Mouse (Mus musculus): ENCODE data around the gene Tmcc3. TPM values are rescaled to one million over a fixed set of nuclear protein-coding genes. Genes with fewer than 3 reads are reported as not detected.

The Tmcc3 gene
- polyA plus RNA-seq, 1 experiment, result not detected

GRCm38 (mm10) chr10:94611969-94612440 is 300.3 kb downstream of the Tmcc3 start:
- no peak overlapping the region for H3K27ac ChIP-seq (ENCODE audit: insufficient read depth, low read depth, low read length)
- TF ChIP-seq POLR2A (IDR thresholded peaks at IDR 0.05; ENCODE audit: insufficient read depth, low read depth, low read length) (no peak), CTCF (IDR thresholded peaks at IDR 0.05; ENCODE audit: insufficient read depth, low read depth, low read length) (no peak)

DNA sequence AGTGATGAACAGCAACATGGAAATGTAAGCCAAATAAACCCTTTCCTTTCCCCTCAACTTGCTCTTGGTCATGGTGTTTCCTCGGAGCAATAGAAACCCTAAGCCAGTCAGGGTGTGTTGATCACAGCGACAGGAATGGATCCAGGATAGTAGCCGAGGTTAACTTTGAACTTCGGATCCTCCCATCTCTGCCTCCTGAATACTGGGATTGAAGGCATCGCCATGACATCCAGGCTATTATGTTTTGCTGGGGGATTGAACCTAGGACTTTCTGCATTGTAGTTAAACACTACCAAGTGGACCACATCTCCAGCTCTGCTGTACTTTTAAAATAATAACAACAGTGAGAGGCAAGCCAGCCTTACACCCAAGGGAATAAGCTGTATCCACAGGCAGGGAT is 307.8 kb downstream of the Tmcc3 start:
- H3K4me3 ChIP-seq (ENCODE audit: insufficient read depth, low read depth, low read length), result no peak overlapping the region
- peaks cover 20% of the 10 kb centered on the region for H3K4me1 ChIP-seq (ENCODE audit: control insufficient read depth, insufficient read depth, low read length)
- no peak for TF ChIP-seq POLR2A (IDR thresholded peaks at IDR 0.05; ENCODE audit: insufficient read depth, low read depth, low read length)
- H3K27ac ChIP-seq (ENCODE audit: insufficient read depth, low read depth, low read length), result no peak overlapping the region
- 95% methylated on average over 5 of the region's 5 CpGs for WGBS

More at GRCm38 (mm10) chr10:94611969-94612440, 300.3 kb downstream of the Tmcc3 start:
- WGBS, result 78% methylated on average over 4 of the region's 4 CpGs
- no peak overlapping the region for H3K4me3 ChIP-seq (ENCODE audit: insufficient read depth, low read depth, low read length)
- H3K4me1 ChIP-seq (ENCODE audit: control insufficient read depth, insufficient read depth, low read length), result no peaks in the 10 kb centered on the region

- Histone ChIP-seq H3K27ac (ENCODE audit: insufficient read depth, low read depth, low read length) (no peak overlapping the region), H3K4me3 (ENCODE audit: insufficient read depth, low read depth, low read length) (no peak overlapping the region), H3K4me1 (ENCODE audit: control insufficient read depth, insufficient read depth, low read length) (peaks cover 20% of the 10 kb centered on the region)
- no peak for TF ChIP-seq CTCF (IDR thresholded peaks at IDR 0.05; ENCODE audit: insufficient read depth, low read depth, low read length)
- no peak for TF ChIP-seq POLR2A (IDR thresholded peaks at IDR 0.05; ENCODE audit: insufficient read depth, low read depth, low read length)
- 80% methylated on average over 6 of the region's 6 CpGs for WGBS
These were observed 308.8 kb downstream of the Tmcc3 start for GRCm38 (mm10) chr10:94620561-94620960.

DNA sequence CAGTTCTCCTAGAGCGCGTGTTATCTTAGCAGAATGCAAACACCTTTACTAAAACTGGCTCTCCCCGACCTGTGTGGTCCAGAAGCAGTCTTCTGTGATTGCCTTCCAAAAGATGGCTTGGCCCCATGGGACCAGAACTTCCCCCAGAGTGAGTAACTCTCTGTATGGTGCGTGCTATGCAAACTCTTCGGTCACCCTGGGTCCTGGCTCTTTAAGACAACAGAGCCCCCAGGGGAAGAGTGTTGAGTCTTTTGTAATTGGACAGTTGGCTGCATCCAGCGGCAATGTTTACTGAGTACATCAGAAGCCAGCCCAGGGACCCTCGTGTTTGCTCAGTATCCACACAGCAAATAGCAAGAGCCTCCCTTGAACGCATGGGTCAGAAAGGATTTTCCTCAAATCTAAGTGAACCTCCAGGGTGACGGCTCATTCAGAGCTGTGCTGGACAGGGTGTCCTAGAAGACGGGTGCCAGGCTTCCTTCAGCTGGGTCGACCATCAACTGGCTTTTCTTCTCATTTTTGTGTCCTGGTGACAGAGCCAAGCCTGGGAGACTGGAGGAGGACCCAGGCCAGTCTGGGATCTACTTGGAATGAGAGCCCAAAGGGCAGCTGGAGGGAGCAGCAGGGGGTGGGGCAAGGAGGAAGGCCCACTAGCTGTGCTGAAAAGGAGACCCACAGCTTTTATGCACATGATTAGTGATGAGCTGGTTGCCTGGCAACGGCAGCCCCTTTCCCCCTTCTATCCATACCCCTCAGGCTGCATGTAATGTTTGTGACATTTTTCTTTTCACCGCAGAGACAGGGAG is 309.9 kb downstream of the Tmcc3 start:
- Histone ChIP-seq H3K4me3 (ENCODE audit: insufficient read depth, low read depth, low read length) (no peak overlapping the region), H3K4me1 (ENCODE audit: control insufficient read depth, insufficient read depth, low read length) (peaks cover 20% of the 10 kb centered on the region), H3K27ac (ENCODE audit: insufficient read depth, low read depth, low read length) (no peak overlapping the region)
- TF ChIP-seq POLR2A (IDR thresholded peaks at IDR 0.05; ENCODE audit: insufficient read depth, low read depth, low read length), result no peak
- no peak for TF ChIP-seq CTCF (IDR thresholded peaks at IDR 0.05; ENCODE audit: insufficient read depth, low read depth, low read length)
- WGBS, result 22% methylated on average over 13 of the region's 13 CpGs

DNA sequence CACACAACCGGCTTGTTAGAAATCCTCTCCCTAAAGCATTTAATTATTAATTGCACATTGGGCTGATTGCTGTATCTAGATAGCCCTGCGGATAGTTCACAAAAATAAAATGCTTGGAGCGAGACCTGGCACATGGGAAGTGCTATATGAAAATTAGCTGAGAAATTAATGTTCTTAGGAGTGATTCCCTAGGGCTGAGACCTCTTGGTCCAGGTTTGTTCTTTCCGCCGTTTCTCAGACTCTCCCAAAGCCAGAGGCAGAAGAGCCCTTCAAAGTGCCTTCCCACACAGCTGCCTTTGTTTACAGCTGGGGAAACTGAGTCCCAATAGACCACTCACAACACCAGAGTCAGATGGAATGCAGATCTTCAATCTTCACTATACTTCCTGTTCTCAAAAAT is 310.5 kb downstream of the Tmcc3 start:
- TF ChIP-seq CTCF (IDR thresholded peaks at IDR 0.05; ENCODE audit: insufficient read depth, low read depth, low read length), result no peak
- no peak for TF ChIP-seq POLR2A (IDR thresholded peaks at IDR 0.05; ENCODE audit: insufficient read depth, low read depth, low read length)
- Histone ChIP-seq H3K27ac (ENCODE audit: insufficient read depth, low read depth, low read length) (no peak overlapping the region), H3K4me3 (ENCODE audit: insufficient read depth, low read depth, low read length) (no peak overlapping the region), H3K4me1 (ENCODE audit: control insufficient read depth, insufficient read depth, low read length) (peaks cover 20% of the 10 kb centered on the region)
- WGBS, result 32% methylated on average over 5 of the region's 5 CpGs

- no peak overlapping the region for H3K27ac ChIP-seq (ENCODE audit: insufficient read depth, low read depth, low read length)
- 56% methylated on average over 9 of the region's 9 CpGs for WGBS
- TF ChIP-seq POLR2A (IDR thresholded peaks at IDR 0.05; ENCODE audit: insufficient read depth, low read depth, low read length) (no peak), CTCF (IDR thresholded peaks at IDR 0.05; ENCODE audit: insufficient read depth, low read depth, low read length) (no peak)
- H3K4me3 ChIP-seq (ENCODE audit: insufficient read depth, low read depth, low read length), result no peak overlapping the region
- peaks cover 17% of the 10 kb centered on the region for H3K4me1 ChIP-seq (ENCODE audit: control insufficient read depth, insufficient read depth, low read length)
These were observed 311.1 kb downstream of the Tmcc3 start for GRCm38 (mm10) chr10:94622828-94623227.

DNA sequence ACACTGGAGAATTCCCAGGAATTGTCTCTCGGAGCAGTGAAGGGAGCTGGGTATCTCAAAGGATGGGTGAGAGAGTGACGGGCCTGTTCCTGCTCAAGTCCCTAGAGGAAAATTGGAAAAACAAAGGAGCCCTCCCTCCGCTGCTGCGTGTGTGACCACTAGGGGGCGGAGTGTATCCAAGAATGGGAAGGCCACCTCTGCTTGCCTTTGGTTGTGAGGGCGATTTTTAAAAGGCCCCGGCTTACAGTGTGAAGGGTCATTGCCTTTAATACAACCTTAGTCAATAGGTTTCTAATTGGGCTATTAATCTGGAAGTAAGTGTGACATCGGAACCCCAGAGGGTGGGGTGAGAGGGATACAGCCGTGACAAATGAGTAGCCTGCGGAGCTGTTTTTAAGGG is 311.9 kb downstream of the Tmcc3 start:
- Histone ChIP-seq H3K27ac (ENCODE audit: insufficient read depth, low read depth, low read length) (no peak overlapping the region), H3K4me3 (ENCODE audit: insufficient read depth, low read depth, low read length) (no peak overlapping the region), H3K4me1 (ENCODE audit: control insufficient read depth, insufficient read depth, low read length) (peaks cover 17% of the 10 kb centered on the region)
- 14% methylated on average over 10 of the region's 10 CpGs for WGBS
- TF ChIP-seq POLR2A (IDR thresholded peaks at IDR 0.05; ENCODE audit: insufficient read depth, low read depth, low read length), result no peak
- peak; percentile 92 for TF ChIP-seq CTCF (IDR thresholded peaks at IDR 0.05; ENCODE audit: insufficient read depth, low read depth, low read length)

DNA sequence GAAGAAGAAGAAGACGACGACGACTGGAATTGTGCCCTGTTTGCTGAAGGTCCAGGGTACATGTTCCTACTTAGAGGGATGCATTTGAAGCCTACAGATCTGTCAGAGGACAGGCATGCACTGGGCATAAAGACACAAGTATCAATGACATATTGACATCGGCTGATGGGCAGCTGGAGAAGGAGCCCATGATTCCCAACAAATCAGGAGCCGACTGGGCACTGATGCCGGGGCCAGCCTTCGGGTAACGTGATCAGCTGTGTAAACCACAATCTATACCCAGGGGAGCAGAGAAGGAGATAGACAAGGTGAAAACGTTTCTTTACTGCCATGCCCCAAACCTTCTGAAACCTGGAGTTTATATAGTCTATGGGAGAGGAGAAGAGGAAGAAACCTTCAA is 313.3 kb downstream of the Tmcc3 start:
- no peak overlapping the region for H3K4me3 ChIP-seq (ENCODE audit: insufficient read depth, low read depth, low read length)
- TF ChIP-seq CTCF (IDR thresholded peaks at IDR 0.05; ENCODE audit: insufficient read depth, low read depth, low read length) (no peak), POLR2A (IDR thresholded peaks at IDR 0.05; ENCODE audit: insufficient read depth, low read depth, low read length) (no peak)
- H3K27ac ChIP-seq (ENCODE audit: insufficient read depth, low read depth, low read length), result no peak overlapping the region
- WGBS, result 93% methylated on average over 9 of the region's 9 CpGs
- peaks cover 17% of the 10 kb centered on the region for H3K4me1 ChIP-seq (ENCODE audit: control insufficient read depth, insufficient read depth, low read length)

- WGBS, result 83% methylated on average over 8 of the region's 8 CpGs
- Histone ChIP-seq H3K4me1 (ENCODE audit: control insufficient read depth, insufficient read depth, low read length) (peaks cover 15% of the 10 kb centered on the region), H3K4me3 (ENCODE audit: insufficient read depth, low read depth, low read length) (no peak overlapping the region), H3K27ac (ENCODE audit: insufficient read depth, low read depth, low read length) (no peak overlapping the region)
- TF ChIP-seq POLR2A (IDR thresholded peaks at IDR 0.05; ENCODE audit: insufficient read depth, low read depth, low read length) (no peak), CTCF (IDR thresholded peaks at IDR 0.05; ENCODE audit: insufficient read depth, low read depth, low read length) (no peak)
These were observed 313.9 kb downstream of the Tmcc3 start for GRCm38 (mm10) chr10:94625606-94626005.
